In the genomic region with DNA sequence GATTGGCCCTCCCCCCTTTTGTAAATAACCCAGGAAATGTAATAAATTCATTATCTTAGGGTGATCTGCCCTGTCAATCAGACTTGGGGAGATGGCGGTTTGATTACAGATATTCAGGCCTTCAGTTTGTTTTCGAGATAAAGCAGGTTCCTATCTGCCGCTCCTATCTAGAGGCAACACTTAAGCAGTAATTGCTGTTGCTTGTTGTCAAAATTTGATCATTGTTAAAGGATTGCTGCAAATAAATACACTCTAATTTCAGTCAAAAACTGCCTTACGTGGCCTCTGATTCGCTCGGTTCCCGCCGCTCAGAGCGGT, we compare ENCODE assay signal across 9 mouse cellular contexts. TPM values are rescaled to one million over a fixed set of nuclear protein-coding genes. Genes with fewer than 3 reads are reported as not detected.
DNase-seq lines count a peak whose midpoint lies in the region; ATAC-seq and TF ChIP-seq lines count a peak whose summit lies in the region.
"Had no signal": no experiment of that assay in that cellular context is flagged by ENCODE, and none has a peak within 500 bp of the region (broad histone marks: within the 10 kb centered on the region; RNA-seq: fewer than 3 reads in every experiment).

No protein-coding gene starts in this region.

- H3K9ac ChIP-seq in lung, postnatal 0 days (replicated peaks; ENCODE audit: low read depth): no peak overlapping the region
- no peak overlapping the region for H3K9ac ChIP-seq in forebrain, embryonic 15.5 days (replicated peaks)
- H3K9ac ChIP-seq in limb, embryonic 14.5 days (ENCODE audit: low read depth, low read length, severe bottlenecking): peak overlapping the region; percentile 80
- H3K9ac ChIP-seq in stomach, embryonic 16.5 days (ENCODE audit: low read length): peak overlapping the region; percentile 38; the same call in 1 of the 2 replicates

- ATAC-seq in lung, postnatal 0 days: no peak
- no peak for ATAC-seq in forebrain, embryonic 15.5 days (replicated peaks)
- no peak for ATAC-seq in limb, embryonic 14.5 days (ENCODE audit: low FRiP score, low read depth)
- no peak for ATAC-seq in stomach, embryonic 16.5 days (ENCODE audit: insufficient read depth, low FRiP score)

- peaks cover 6% of the 10 kb centered on the region for H3K4me1 ChIP-seq in lung, postnatal 0 days (ENCODE audit: insufficient read depth, low read depth, low read length)
- H3K4me1 ChIP-seq in lung, adult 2 months (ENCODE audit: control insufficient read depth, insufficient read depth, low read length): peaks cover 9% of the 10 kb centered on the region
- H3K4me1 ChIP-seq in forebrain, embryonic 15.5 days: peaks cover 41% of the 10 kb centered on the region
- peaks cover 2% of the 10 kb centered on the region for H3K4me1 ChIP-seq in limb, embryonic 14.5 days (ENCODE audit: control insufficient read depth, insufficient read depth, low read length)
- peaks cover 33% of the 10 kb centered on the region for H3K4me1 ChIP-seq in stomach, embryonic 16.5 days (ENCODE audit: control insufficient read depth, insufficient read depth, low read length)

- TF ChIP-seq POLR2A in lung, adult 2 months (IDR thresholded peaks at IDR 0.05; ENCODE audit: borderline replicate concordance, extremely low read depth, low read depth, low read length): no peak
- TF ChIP-seq POLR2A in limb, embryonic 14.5 days (IDR thresholded peaks at IDR 0.05; ENCODE audit: borderline replicate concordance, extremely low read depth, insufficient read depth, insufficient read length): no peak

- no peak for DNase-seq in lung, postnatal 0 days (ENCODE audit: low spot score)
- DNase-seq in lung, adult 2 months: no peak
- no peak for DNase-seq in limb, embryonic 14.5 days (ENCODE audit: low spot score)
- no peak for DNase-seq in urinary bladder, adult 18-20 months (ENCODE audit: low spot score in 2 of 2)
- DNase-seq in T-cell, adult 2 months (ENCODE audit: low spot score): no peak
- DNase-seq: kidney, adult 18-20 months; thymus, adult 18-20 months had no signal

- H3K4me3 ChIP-seq in lung, postnatal 0 days (ENCODE audit: low read depth, low read length): peak overlapping the region; percentile 30
- H3K4me3 ChIP-seq in lung, adult 2 months (replicated peaks; ENCODE audit: extremely low read depth, low read depth, low read length): no peak overlapping the region
- H3K4me3 ChIP-seq in forebrain, embryonic 15.5 days: peak overlapping the region; percentile 30
- peak overlapping the region; percentile 69 for H3K4me3 ChIP-seq in limb, embryonic 14.5 days (replicated peaks; ENCODE audit: low read length)
- H3K4me3 ChIP-seq in stomach, embryonic 16.5 days (replicated peaks; ENCODE audit: low read length): peak overlapping the region; percentile 43

- peaks cover 83% of the 10 kb centered on the region for H3K27me3 ChIP-seq in lung, postnatal 0 days (replicated peaks; ENCODE audit: insufficient read depth, low read length)
- H3K27me3 ChIP-seq in forebrain, embryonic 15.5 days: peaks cover 81% of the 10 kb centered on the region
- peaks cover 52% of the 10 kb centered on the region for H3K27me3 ChIP-seq in limb, embryonic 14.5 days (ENCODE audit: control insufficient read depth, insufficient read depth, low read length)
- H3K27me3 ChIP-seq in stomach, embryonic 16.5 days (ENCODE audit: control insufficient read depth, insufficient read depth, low read length): peaks cover 70% of the 10 kb centered on the region

- TF ChIP-seq CTCF in lung, postnatal 0 days (IDR thresholded peaks at IDR 0.05): no peak
- TF ChIP-seq CTCF in lung, adult 2 months (IDR thresholded peaks at IDR 0.05; ENCODE audit: insufficient read depth, low read length): no peak

- no peak overlapping the region for H3K4me2 ChIP-seq in lung, postnatal 0 days (replicated peaks; ENCODE audit: low read depth, low read length)
- no peak overlapping the region for H3K4me2 ChIP-seq in forebrain, embryonic 15.5 days (replicated peaks)
- peak overlapping the region; percentile 74 for H3K4me2 ChIP-seq in limb, embryonic 14.5 days (replicated peaks; ENCODE audit: low read depth, low read length, severe bottlenecking)
- H3K4me2 ChIP-seq in stomach, embryonic 16.5 days (ENCODE audit: low read depth, low read length): peak overlapping the region; percentile 60

- 17% methylated on average over 9 of the region's 9 CpGs for WGBS in lung, postnatal 0 days
- 26% methylated on average over 9 of the region's 9 CpGs for WGBS in lung, adult 2 months
- under 1% methylated on average over 9 of the region's 9 CpGs for WGBS in forebrain, embryonic 15.5 days
- 4% methylated on average over 9 of the region's 9 CpGs for WGBS in limb, embryonic 14.5 days
- WGBS in stomach, embryonic 16.5 days: 13% methylated on average over 9 of the region's 9 CpGs

- H3K36me3 ChIP-seq in lung, postnatal 0 days (ENCODE audit: insufficient read depth, low read length): no peaks in the 10 kb centered on the region
- H3K36me3 ChIP-seq in forebrain, embryonic 15.5 days: no peaks in the 10 kb centered on the region
- H3K36me3 ChIP-seq in limb, embryonic 14.5 days (ENCODE audit: control insufficient read depth, insufficient read depth, low read length): peaks cover 29% of the 10 kb centered on the region
- H3K36me3 ChIP-seq in stomach, embryonic 16.5 days (ENCODE audit: control insufficient read depth, insufficient read depth, low read length): no peaks in the 10 kb centered on the region

- no peak overlapping the region for H3K27ac ChIP-seq in lung, postnatal 0 days (ENCODE audit: low read length)
- H3K27ac ChIP-seq in forebrain, embryonic 15.5 days (replicated peaks): no peak overlapping the region
- peak overlapping the region; percentile 85 for H3K27ac ChIP-seq in limb, embryonic 14.5 days (replicated peaks; ENCODE audit: low read depth, low read length)
- H3K27ac ChIP-seq in stomach, embryonic 16.5 days (ENCODE audit: low read length): no peak overlapping the region

- TF ChIP-seq EP300 in lung, postnatal 0 days (IDR thresholded peaks at IDR 0.05): no peak

- no peaks in the 10 kb centered on the region for H3K9me3 ChIP-seq in lung, postnatal 0 days (ENCODE audit: low read length)
- no peaks in the 10 kb centered on the region for H3K9me3 ChIP-seq in forebrain, embryonic 15.5 days
- H3K9me3 ChIP-seq in limb, embryonic 14.5 days (ENCODE audit: control insufficient read depth, low read length): no peaks in the 10 kb centered on the region
- H3K9me3 ChIP-seq in stomach, embryonic 16.5 days (replicated peaks; ENCODE audit: control insufficient read depth, low read length): no peaks in the 10 kb centered on the region

RNA-seq across cellular contexts. Expression of a gene that starts 3.9 kb away (rescaled TPM):
- 0.37 and 0.43 TPM in 2 replicates for polyA plus RNA-seq in lung, postnatal 0 days (2015; fragmentation: Nextera tagmentation; extraction: Ambion mirVana)
- 1.4 and 1.9 TPM in 2 replicates for polyA plus RNA-seq in lung, adult 2 months (2012; rRNA removed)
- polyA plus RNA-seq in forebrain, embryonic 15.5 days (2015; fragmentation: Nextera tagmentation; extraction: Ambion mirVana): 1.0 and 1.2 TPM in 2 replicates
- polyA plus RNA-seq in limb, embryonic 14.5 days (2012; rRNA removed): 15.1 and 23.1 TPM in 2 replicates
- polyA plus RNA-seq in limb, embryonic 14.5 days (2014; fragmentation: Nextera tagmentation; extraction: Ambion mirVana): 8.5 and 10.3 TPM in 2 replicates
- polyA plus RNA-seq in stomach, embryonic 16.5 days (2015; fragmentation: Nextera tagmentation; extraction: Ambion mirVana): 0.12 and 0.14 TPM in 2 replicates

Comparison
In these comparisons a context has a peak if more than half of its experiments do, and no peak if none do; other contexts are left out.
1. H3K4me2 ChIP-seq: peak in limb, embryonic 14.5 days (single experiment) and stomach, embryonic 16.5 days (single experiment); none in lung, postnatal 0 days (single experiment) and forebrain, embryonic 15.5 days (single experiment).
2. H3K9ac ChIP-seq: peak in limb, embryonic 14.5 days (single experiment) and stomach, embryonic 16.5 days (single experiment); none in lung, postnatal 0 days (single experiment) and forebrain, embryonic 15.5 days (single experiment).